Mouse (Mus musculus) liver, embryonic 14.5 days (tissue): ENCODE results near the gene Mcf2l.

Source experiments
- CTCF ChIP-seq: IDR thresholded peaks from 2 replicates; pipeline ENCODE4 v1.5.1; 2016; ENCODE audit warnings: antibody characterized with exemption, low read depth, control low read depth
- EP300 ChIP-seq: IDR thresholded peaks from 2 replicates; pipeline ENCODE4 v1.6.1; 2016; ENCODE audit warnings: antibody characterized with exemption, low read depth

- TF ChIP-seq CTCF (no peak), EP300 (no peak)
Measured at GRCm38 (mm10) chr8:12833616-12834015, 40.0 kb upstream of the Mcf2l start.
